20 mouse cellular contexts compared by ENCODE assay signal in the genomic region with DNA sequence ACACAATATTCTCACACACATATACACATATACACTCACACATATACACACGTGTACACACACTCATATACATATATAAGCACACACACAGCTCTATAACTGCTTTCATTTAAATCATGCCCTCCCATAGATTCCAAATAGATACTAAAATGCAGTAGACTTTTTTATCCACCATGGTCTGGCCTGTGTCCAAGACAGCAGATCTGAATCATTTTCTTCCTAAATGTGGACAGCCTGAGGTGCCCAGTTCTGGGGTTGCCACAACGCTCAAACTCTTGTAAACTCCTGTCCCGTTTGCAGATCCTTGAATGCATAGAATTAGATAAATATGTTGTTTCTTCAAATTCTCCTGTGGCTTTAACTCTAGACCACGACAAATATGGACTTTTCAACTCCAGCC. TPM values are rescaled to one million over a fixed set of nuclear protein-coding genes. Genes with fewer than 3 reads are reported as not detected.
DNase-seq lines count a peak whose midpoint lies in the region; ATAC-seq lines count a peak whose summit lies in the region.
"Had no signal": no experiment of that assay in that cellular context is flagged by ENCODE, and none has a peak within 500 bp of the region (broad histone marks: within the 10 kb centered on the region; RNA-seq: fewer than 3 reads in every experiment).

No protein-coding gene starts in this region.

- H3K9ac ChIP-seq in embryonic facial prominence, embryonic 14.5 days (ENCODE audit: low read depth, low read length), result no peak overlapping the region
- no peak overlapping the region for H3K9ac ChIP-seq in kidney, embryonic 16.5 days (replicated peaks; ENCODE audit: low read length)
- H3K9ac ChIP-seq in hindbrain, embryonic 16.5 days (ENCODE audit: low read depth, low read length), result no peak overlapping the region
- H3K9ac ChIP-seq: embryonic facial prominence, embryonic 13.5 days; forebrain, embryonic 13.5 days; forebrain, postnatal 0 days; hindbrain, embryonic 12.5 days had no signal

- no peak for ATAC-seq in embryonic facial prominence, embryonic 14.5 days (ENCODE audit: low read depth)
- ATAC-seq in kidney, embryonic 16.5 days (ENCODE audit: low FRiP score, low TSS enrichment), result no peak
- no peak for ATAC-seq in hindbrain, embryonic 16.5 days
- ATAC-seq: forebrain, embryonic 13.5 days; forebrain, postnatal 0 days; hindbrain, postnatal 0 days had no signal

- peak; percentile 20 for DNase-seq in embryonic facial prominence, embryonic 14.5 days (ENCODE audit: low spot score)
- no peak for DNase-seq in embryonic facial prominence, embryonic 10.5 days (ENCODE audit: low spot score)
- no peak for DNase-seq in kidney, postnatal 25 days
- peak; percentile 61 for DNase-seq in NIH3T3 (ENCODE audit: low read depth)
- DNase-seq in testis, postnatal 10 days (ENCODE audit: low spot score), result no peak
- DNase-seq: adrenal gland, adult 8-10 months; cerebellum, adult 11-12 months; cerebellum, adult 9-10 months; cerebellum, postnatal 25 days; forebrain, postnatal 0 days; gastrocnemius, postnatal 14 days; heart, postnatal 10 days; heart, postnatal 4 days had no signal

- no peak overlapping the region for H3K27ac ChIP-seq in embryonic facial prominence, embryonic 14.5 days (replicated peaks; ENCODE audit: low read depth, low read length)
- H3K27ac ChIP-seq in embryonic facial prominence, embryonic 10.5 days (replicated peaks), result no peak overlapping the region
- H3K27ac ChIP-seq in kidney, embryonic 16.5 days (ENCODE audit: low read length), result peak overlapping the region; percentile 68; the same call in 1 of the 2 replicates
- no peak overlapping the region for H3K27ac ChIP-seq in hindbrain, embryonic 16.5 days (ENCODE audit: low read depth, low read length)
- H3K27ac ChIP-seq: embryonic facial prominence, embryonic 13.5 days; forebrain, embryonic 13.5 days; hindbrain, embryonic 12.5 days; hindbrain, postnatal 0 days had no signal

- no peak overlapping the region for H3K4me2 ChIP-seq in embryonic facial prominence, embryonic 14.5 days (ENCODE audit: low read depth, low read length)
- H3K4me2 ChIP-seq in kidney, embryonic 16.5 days (replicated peaks; ENCODE audit: low read depth, low read length), result no peak overlapping the region
- H3K4me2 ChIP-seq in hindbrain, embryonic 16.5 days (ENCODE audit: low read length), result no peak overlapping the region
- H3K4me2 ChIP-seq: embryonic facial prominence, embryonic 13.5 days; forebrain, embryonic 13.5 days; hindbrain, embryonic 12.5 days had no signal

- no peaks in the 10 kb centered on the region for H3K9me3 ChIP-seq in embryonic facial prominence, embryonic 14.5 days (ENCODE audit: control insufficient read depth, low read length)
- no peaks in the 10 kb centered on the region for H3K9me3 ChIP-seq in embryonic facial prominence, embryonic 10.5 days
- no peaks in the 10 kb centered on the region for H3K9me3 ChIP-seq in kidney, embryonic 16.5 days (ENCODE audit: low read length)
- H3K9me3 ChIP-seq in hindbrain, embryonic 16.5 days (ENCODE audit: control insufficient read depth, low read length), result no peaks in the 10 kb centered on the region
- H3K9me3 ChIP-seq: embryonic facial prominence, embryonic 13.5 days; forebrain, embryonic 13.5 days; hindbrain, embryonic 12.5 days had no signal

- H3K36me3 ChIP-seq in embryonic facial prominence, embryonic 14.5 days (ENCODE audit: control insufficient read depth, insufficient read depth, low read length), result no peaks in the 10 kb centered on the region
- no peaks in the 10 kb centered on the region for H3K36me3 ChIP-seq in embryonic facial prominence, embryonic 10.5 days (replicated peaks)
- H3K36me3 ChIP-seq in kidney, embryonic 16.5 days (ENCODE audit: insufficient read depth, low read length), result no peaks in the 10 kb centered on the region
- no peaks in the 10 kb centered on the region for H3K36me3 ChIP-seq in hindbrain, embryonic 16.5 days (ENCODE audit: control insufficient read depth, insufficient read depth, low read length)
- H3K36me3 ChIP-seq: embryonic facial prominence, embryonic 13.5 days; hindbrain, embryonic 12.5 days had no signal

- no peak overlapping the region for H3K4me3 ChIP-seq in embryonic facial prominence, embryonic 14.5 days (ENCODE audit: low read depth, low read length)
- no peak overlapping the region for H3K4me3 ChIP-seq in embryonic facial prominence, embryonic 10.5 days
- H3K4me3 ChIP-seq in kidney, embryonic 16.5 days (ENCODE audit: low read length), result no peak overlapping the region
- H3K4me3 ChIP-seq in hindbrain, embryonic 16.5 days (ENCODE audit: low read length), result no peak overlapping the region
- H3K4me3 ChIP-seq: embryonic facial prominence, embryonic 13.5 days; forebrain, embryonic 13.5 days; hindbrain, embryonic 12.5 days had no signal

- no peaks in the 10 kb centered on the region for H3K27me3 ChIP-seq in embryonic facial prominence, embryonic 14.5 days (replicated peaks; ENCODE audit: control insufficient read depth, insufficient read depth, low read length)
- no peaks in the 10 kb centered on the region for H3K27me3 ChIP-seq in embryonic facial prominence, embryonic 10.5 days (replicated peaks; ENCODE audit: low read depth, poor library complexity, severe bottlenecking)
- H3K27me3 ChIP-seq in kidney, embryonic 16.5 days (ENCODE audit: insufficient read depth, low read length), result no peaks in the 10 kb centered on the region
- no peaks in the 10 kb centered on the region for H3K27me3 ChIP-seq in hindbrain, embryonic 16.5 days (replicated peaks; ENCODE audit: control insufficient read depth, insufficient read depth, low read length)
- H3K27me3 ChIP-seq: CH12.LX; embryonic facial prominence, embryonic 13.5 days; forebrain, embryonic 13.5 days; hindbrain, embryonic 12.5 days had no signal

- peaks cover 11% of the 10 kb centered on the region; the same call in 1 of the 2 replicates for H3K4me1 ChIP-seq in embryonic facial prominence, embryonic 14.5 days (ENCODE audit: control insufficient read depth, insufficient read depth, low read length)
- H3K4me1 ChIP-seq in embryonic facial prominence, embryonic 10.5 days, result no peaks in the 10 kb centered on the region
- H3K4me1 ChIP-seq in kidney, embryonic 16.5 days (ENCODE audit: insufficient read depth, low read length), result no peaks in the 10 kb centered on the region
- H3K4me1 ChIP-seq in hindbrain, embryonic 16.5 days (ENCODE audit: control insufficient read depth, insufficient read depth, low read depth, low read length), result no peaks in the 10 kb centered on the region
- H3K4me1 ChIP-seq: forebrain, embryonic 13.5 days; hindbrain, embryonic 12.5 days had no signal

- WGBS in embryonic facial prominence, embryonic 14.5 days, result 51% methylated on average over 4 of the region's 4 CpGs
- 85% methylated on average over 4 of the region's 4 CpGs for WGBS in embryonic facial prominence, embryonic 10.5 days
- WGBS in kidney, embryonic 16.5 days, result 70% methylated on average over 4 of the region's 4 CpGs
- 73% methylated on average over 4 of the region's 4 CpGs for WGBS in hindbrain, embryonic 16.5 days

RNA-seq across cellular contexts. Expression of a gene that starts 50.9 kb away (rescaled TPM):
- 13.8 and 15.8 TPM in 2 replicates for polyA plus RNA-seq in embryonic facial prominence, embryonic 14.5 days (2014; fragmentation: Nextera tagmentation; extraction: Ambion mirVana)
- polyA plus RNA-seq in embryonic facial prominence, embryonic 10.5 days (2016; fragmentation: Nextera tagmentation; extraction: Ambion mirVana), result 8.7 and 9.7 TPM in 2 replicates
- 4.0 and 4.4 TPM in 2 replicates for polyA plus RNA-seq in kidney, embryonic 16.5 days (2015; fragmentation: Nextera tagmentation; extraction: Ambion mirVana)
- polyA plus RNA-seq in hindbrain, embryonic 16.5 days (2015; fragmentation: Nextera tagmentation; extraction: Ambion mirVana), result 8.4 TPM in 2 replicates

Comparison
In these comparisons a context has a peak if more than half of its experiments do, and no peak if none do; other contexts are left out.
1. DNase-seq: peak in embryonic facial prominence, embryonic 14.5 days (single experiment) and NIH3T3 (single experiment); none in embryonic facial prominence, embryonic 10.5 days (single experiment), kidney, postnatal 25 days (0 of 2) and testis, postnatal 10 days (single experiment).